Mouse (Mus musculus) liver, embryonic 16.5 days (tissue): Measurements from ENCODE around the gene Asb5. TPM values are rescaled to one million over a fixed set of nuclear protein-coding genes. Genes with fewer than 3 reads are reported as not detected.

Experiments used
- ATAC-seq: fragments of 200-750 bp; cut with Nextera tagmentation; 2 replicates; pipeline ENCODE4 v1.8.0; 2017; ENCODE audit warnings: low read depth, mild to moderate bottlenecking, moderate number of reproducible peaks, moderate library complexity
- H3K27ac ChIP-seq: fragments of 300-500 bp; sonication (generic); 2 replicates; pipeline ENCODE4 v1.5.1; 2014; ENCODE audit warnings: mild to moderate bottlenecking, low read length
- H3K27me3 ChIP-seq: fragments of 300-500 bp; sonication (generic); 2 replicates; pipeline ENCODE4 v1.6.1; 2014; ENCODE audit warnings: low read depth, low read length, mixed read lengths; ENCODE audit not compliant: control insufficient read depth, insufficient read depth
- H3K36me3 ChIP-seq: fragments of 300-500 bp; sonication (generic); 2 replicates; pipeline ENCODE4 v1.6.1; 2014; ENCODE audit warnings: mild to moderate bottlenecking; ENCODE audit not compliant: control insufficient read depth, insufficient read depth
- H3K4me1 ChIP-seq: fragments of 300-500 bp; sonication (generic); 2 replicates; pipeline ENCODE4 v1.6.1; 2014; ENCODE audit warnings: low read depth, low read length, mixed read lengths; ENCODE audit not compliant: control insufficient read depth
- H3K4me2 ChIP-seq: fragments of 300-500 bp; sonication (generic); 2 replicates; pipeline ENCODE4 v1.6.1; 2014; ENCODE audit warnings: low read depth, low read length, mixed read lengths
- H3K4me3 ChIP-seq: fragments of 300-500 bp; sonication (generic); 2 replicates; pipeline ENCODE4 v1.5.1; 2014; ENCODE audit warnings: low read depth, mild to moderate bottlenecking, low read length
- H3K9ac ChIP-seq: fragments of 300-500 bp; sonication (generic); 2 replicates; pipeline ENCODE4 v1.6.1; 2014; ENCODE audit warnings: low read depth, low read length
- H3K9me3 ChIP-seq: fragments of 300-500 bp; sonication (generic); replicated peaks from 2 replicates; pipeline ENCODE4 v1.6.1; 2016; ENCODE audit warnings: low read length; ENCODE audit not compliant: control insufficient read depth
- whole genome bisulfite sequencing: fragments of 180-500 bp; shearing (Covaris S2); extraction: QIAGEN DNeasy Blood & Tissue Kit; methylation state at CpG from one replicate; pipeline ENCODE4 v1.1.7; 2014; ENCODE audit not compliant: insufficient replicate concordance; 5-methylcytosine and 5-hydroxymethylcytosine counted together
- polyA plus RNA-seq: library from polyadenylated mRNA; unstranded; fragments of >200 nt; fragmentation: Nextera tagmentation; extraction: Ambion mirVana; gene quantifications from 2 replicates; pipeline ENCODE4 v1.2.1, GENCODE M21; 2015

Asb5 gene
- polyA plus RNA-seq, 1 experiment from 2014 or later = 1.1 TPM

GRCm38 (mm10) chr8:54562137-54562536 is 32.8 kb downstream of the Asb5 start:
- H3K36me3 ChIP-seq = no peaks in the 10 kb centered on the region
- no peak for ATAC-seq

GRCm38 (mm10) chr8:54565181-54565580 is 35.8 kb downstream of the Asb5 start:
- Histone ChIP-seq H3K9me3 (no peaks in the 10 kb centered on the region), H3K36me3 (no peaks in the 10 kb centered on the region), H3K4me3 (no peak overlapping the region), H3K4me2 (no peak overlapping the region), H3K9ac (no peak overlapping the region), H3K27ac (no peak overlapping the region), H3K4me1 (no peaks in the 10 kb centered on the region), H3K27me3 (no peaks in the 10 kb centered on the region)
- ATAC-seq = no peak
- 52% methylated on average over 1 of the region's 1 CpGs for WGBS

More at GRCm38 (mm10) chr8:54562137-54562536, 32.8 kb downstream of the Asb5 start:
- H3K9me3 ChIP-seq = no peaks in the 10 kb centered on the region
- no peak overlapping the region for H3K9ac ChIP-seq
- H3K4me3 ChIP-seq = no peak overlapping the region
- no peak overlapping the region for H3K27ac ChIP-seq
- H3K4me2 ChIP-seq = no peak overlapping the region
- H3K27me3 ChIP-seq = no peaks in the 10 kb centered on the region
- no peaks in the 10 kb centered on the region for H3K4me1 ChIP-seq
- WGBS = 22% methylated on average over 4 of the region's 4 CpGs

GRCm38 (mm10) chr8:54565603-54566260 is 36.4 kb downstream of the Asb5 start:
- no peak for ATAC-seq
- Histone ChIP-seq H3K4me1 (no peaks in the 10 kb centered on the region), H3K9me3 (no peaks in the 10 kb centered on the region), H3K36me3 (no peaks in the 10 kb centered on the region), H3K9ac (no peak overlapping the region), H3K4me3 (no peak overlapping the region), H3K27ac (no peak overlapping the region), H3K27me3 (no peaks in the 10 kb centered on the region), H3K4me2 (no peak overlapping the region)
- 68% methylated on average over 7 of the region's 7 CpGs for WGBS

GRCm38 (mm10) chr8:54567168-54567567 is 37.8 kb downstream of the Asb5 start:
- H3K4me2 ChIP-seq = no peak overlapping the region
- no peaks in the 10 kb centered on the region for H3K36me3 ChIP-seq
- H3K4me1 ChIP-seq = no peaks in the 10 kb centered on the region
- H3K9me3 ChIP-seq = no peaks in the 10 kb centered on the region
- no peak overlapping the region for H3K9ac ChIP-seq
- ATAC-seq = no peak
- no peak overlapping the region for H3K27ac ChIP-seq
- 64% methylated on average over 2 of the region's 2 CpGs for WGBS
- H3K27me3 ChIP-seq = no peaks in the 10 kb centered on the region
- no peak overlapping the region for H3K4me3 ChIP-seq

- Histone ChIP-seq H3K4me1 (no peaks in the 10 kb centered on the region), H3K4me2 (no peak overlapping the region), H3K27ac (no peak overlapping the region), H3K9me3 (no peaks in the 10 kb centered on the region), H3K9ac (no peak overlapping the region), H3K4me3 (no peak overlapping the region), H3K27me3 (no peaks in the 10 kb centered on the region), H3K36me3 (no peaks in the 10 kb centered on the region)
- ATAC-seq = no peak
- 63% methylated on average over 15 of the region's 15 CpGs for WGBS
Measured at GRCm38 (mm10) chr8:54570618-54571609, 41.5 kb downstream of the Asb5 start.

- Histone ChIP-seq H3K27ac (no peak overlapping the region), H3K9ac (no peak overlapping the region), H3K27me3 (no peaks in the 10 kb centered on the region), H3K4me1 (no peaks in the 10 kb centered on the region), H3K36me3 (no peaks in the 10 kb centered on the region), H3K4me2 (no peak overlapping the region), H3K9me3 (no peaks in the 10 kb centered on the region), H3K4me3 (no peak overlapping the region)
- no peak for ATAC-seq
- WGBS = 47% methylated on average over 3 of the region's 3 CpGs
Measured at GRCm38 (mm10) chr8:54581436-54581835, 52.1 kb downstream of the Asb5 start.

- Histone ChIP-seq H3K4me2 (no peak overlapping the region), H3K4me1 (no peaks in the 10 kb centered on the region), H3K27ac (no peak overlapping the region), H3K4me3 (no peak overlapping the region), H3K36me3 (no peaks in the 10 kb centered on the region), H3K27me3 (no peaks in the 10 kb centered on the region), H3K9me3 (no peaks in the 10 kb centered on the region), H3K9ac (no peak overlapping the region)
- no peak for ATAC-seq
- WGBS = 18% methylated on average over 1 of the region's 1 CpGs
Measured at GRCm38 (mm10) chr8:54582886-54583285, 53.5 kb downstream of the Asb5 start.

- no peaks in the 10 kb centered on the region for H3K4me1 ChIP-seq
- no peak overlapping the region for H3K9ac ChIP-seq
- ATAC-seq = no peak
- H3K4me3 ChIP-seq = no peak overlapping the region
- no peak overlapping the region for H3K4me2 ChIP-seq
- H3K36me3 ChIP-seq = no peaks in the 10 kb centered on the region
- WGBS = 75% methylated on average over 5 of the region's 5 CpGs
- no peak overlapping the region for H3K27ac ChIP-seq
- H3K27me3 ChIP-seq = no peaks in the 10 kb centered on the region
- no peaks in the 10 kb centered on the region for H3K9me3 ChIP-seq
Measured at GRCm38 (mm10) chr8:54594634-54595033, 65.3 kb downstream of the Asb5 start.

GRCm38 (mm10) chr8:54596051-54596450 is 66.7 kb downstream of the Asb5 start:
- no peaks in the 10 kb centered on the region; the same call in 1 of the 2 replicates for H3K4me1 ChIP-seq
- H3K4me3 ChIP-seq = no peak overlapping the region
- no peak overlapping the region for H3K4me2 ChIP-seq
- no peak for ATAC-seq
- 51% methylated on average over 2 of the region's 2 CpGs for WGBS
- H3K27me3 ChIP-seq = no peaks in the 10 kb centered on the region
- H3K9me3 ChIP-seq = no peaks in the 10 kb centered on the region
- H3K27ac ChIP-seq = no peak overlapping the region
- no peaks in the 10 kb centered on the region for H3K36me3 ChIP-seq
- H3K9ac ChIP-seq = no peak overlapping the region
